Mouse (Mus musculus) CH12.LX (cell line): Measurements from ENCODE around the gene Sec24c. TPM values are rescaled to one million over a fixed set of nuclear protein-coding genes. Genes with fewer than 3 reads are reported as not detected.

Experiments
- DNase-seq: peaks from one replicate; pipeline ENCODE4 v3.0.0-alpha.2; 2013; ENCODE audit errors: extremely low read depth
- H3K27ac ChIP-seq: 2 replicates; pipeline ENCODE4 v1.5.1; 2012; ENCODE audit warnings: low read depth, mild to moderate bottlenecking, control low read depth, moderate library complexity; ENCODE audit not compliant: insufficient read depth
- H3K27me3 ChIP-seq: replicated peaks from 2 replicates; pipeline ENCODE3; 2012; ENCODE audit warnings: inconsistent platforms
- H3K36me3 ChIP-seq, 2 experiments: replicated peaks in 1 of 2; 2 replicates each; pipeline versions ENCODE3 to v1.6.1; 2012; ENCODE audit warnings: inconsistent platforms in 1 of 2, low read length in 1 of 2, mild to moderate bottlenecking in 1 of 2, mixed read lengths in 1 of 2, moderate library complexity in 1 of 2; ENCODE audit not compliant: control insufficient read depth in 1 of 2, insufficient read depth in 1 of 2
- H3K4me1 ChIP-seq, 2 experiments: 2 replicates each; pipeline ENCODE4 v1.6.1; 2012; ENCODE audit warnings: inconsistent platforms in 1 of 2, moderate library complexity in 1 of 2; ENCODE audit not compliant: insufficient read depth in 2 of 2, control insufficient read depth in 1 of 2
- H3K4me2 ChIP-seq: 2 replicates; pipeline ENCODE4 v1.6.1; 2012; ENCODE audit warnings: low read depth, mild to moderate bottlenecking, control low read depth; ENCODE audit not compliant: poor library complexity, insufficient read depth, severe bottlenecking
- H3K4me3 ChIP-seq, 3 experiments: fragments of 150-350 bp in 1 of 3; sonication (generic) in 1 of 3; replicated peaks in 1 of 3; 2 replicates each; pipeline versions ENCODE3 to v1.5.1; 2011 to 2012; ENCODE audit warnings: low read depth in 2 of 3, low read length in 2 of 3, mild to moderate bottlenecking in 2 of 3, moderate library complexity in 2 of 3, control low read depth in 1 of 3, improper control_type of control experiment in 1 of 3, inconsistent platforms in 1 of 3, mixed read lengths in 1 of 3; ENCODE audit not compliant: poor library complexity in 1 of 3
- H3K79me2 ChIP-seq: replicated peaks from 2 replicates; pipeline ENCODE4 v1.6.1; 2012; ENCODE audit warnings: mild to moderate bottlenecking, moderate library complexity; ENCODE audit not compliant: control insufficient read depth, poor library complexity, insufficient read depth, severe bottlenecking; ENCODE audit errors: extremely low read depth
- H3K9ac ChIP-seq: 2 replicates; pipeline ENCODE4 v1.6.1; 2012; ENCODE audit warnings: low read depth, mild to moderate bottlenecking, control low read depth, moderate library complexity; ENCODE audit not compliant: insufficient read depth
- H3K9me3 ChIP-seq: replicated peaks from 2 replicates; pipeline ENCODE3; 2012; ENCODE audit warnings: low read length, inconsistent platforms, mixed read lengths
- BHLHE40 ChIP-seq: IDR thresholded peaks from 2 replicates; pipeline ENCODE4 v1.6.1; 2011; ENCODE audit warnings: mild to moderate bottlenecking, low read depth, low read length, improper control_type of control experiment
- EP300 ChIP-seq: IDR thresholded peaks from 2 replicates; pipeline ENCODE4 v1.6.1; 2011; ENCODE audit warnings: low read length, improper control_type of control experiment
- GABPA ChIP-seq: IDR thresholded peaks from 2 replicates; pipeline ENCODE4 v1.6.1; 2012; ENCODE audit warnings: low read depth, low read length, improper control_type of control experiment, inconsistent platforms; ENCODE audit not compliant: insufficient replicate concordance
- JUN ChIP-seq: IDR thresholded peaks from 2 replicates; pipeline ENCODE4 v1.6.1; 2011; ENCODE audit warnings: low read depth, mild to moderate bottlenecking, low read length, improper control_type of control experiment, moderate library complexity; ENCODE audit not compliant: insufficient read depth
- KAT2A ChIP-seq: IDR thresholded peaks from 2 replicates; pipeline ENCODE4 v1.6.1; 2012; ENCODE audit warnings: low read length, improper control_type of control experiment, inconsistent platforms; ENCODE audit not compliant: insufficient replicate concordance
- MAFK ChIP-seq: IDR thresholded peaks from 2 replicates; pipeline ENCODE4 v1.6.1; 2011; ENCODE audit warnings: low read length, improper control_type of control experiment; ENCODE audit not compliant: insufficient replicate concordance
- MAX ChIP-seq: IDR thresholded peaks from 2 replicates; pipeline ENCODE4 v1.6.1; 2011; ENCODE audit warnings: low read length, improper control_type of control experiment
- MAZ ChIP-seq: IDR thresholded peaks from 2 replicates; pipeline ENCODE4 v1.6.1; 2012; ENCODE audit warnings: low read depth, mild to moderate bottlenecking, inconsistent platforms, low read length, improper control_type of control experiment, moderate library complexity
- MEF2A ChIP-seq: IDR thresholded peaks from 2 replicates; pipeline ENCODE4 v1.6.1; 2014; ENCODE audit warnings: low read depth, mild to moderate bottlenecking, inconsistent platforms, low read length, improper control_type of control experiment, borderline replicate concordance
- MXI1 ChIP-seq: IDR thresholded peaks from 2 replicates; pipeline ENCODE4 v1.6.1; 2011; ENCODE audit warnings: mild to moderate bottlenecking, low read depth, low read length, improper control_type of control experiment
- MYC ChIP-seq: IDR thresholded peaks from 2 replicates; pipeline ENCODE4 v1.6.1; 2011; ENCODE audit warnings: low read depth, mild to moderate bottlenecking, improper control_type of control experiment, low read length
- RAD21 ChIP-seq: IDR thresholded peaks from 2 replicates; pipeline ENCODE4 v1.6.1; 2011; ENCODE audit warnings: low read depth, mild to moderate bottlenecking, low read length, improper control_type of control experiment, moderate library complexity
- SIN3A ChIP-seq: IDR thresholded peaks from 2 replicates; pipeline ENCODE4 v1.6.1; 2012; ENCODE audit warnings: low read length, improper control_type of control experiment, inconsistent platforms
- SMC3 ChIP-seq: IDR thresholded peaks from 2 replicates; pipeline ENCODE4 v1.6.1; 2011; ENCODE audit warnings: low read depth, low read length, improper control_type of control experiment
- TBP ChIP-seq: conservative IDR thresholded peaks from 2 replicates; pipeline ENCODE4 v1.6.1; 2011; ENCODE audit warnings: low read depth, low read length, improper control_type of control experiment
- TCF12 ChIP-seq: IDR thresholded peaks from 2 replicates; pipeline ENCODE4 v1.6.1; 2014; ENCODE audit warnings: low read depth, mild to moderate bottlenecking, inconsistent platforms, low read length, improper control_type of control experiment
- ZC3H11A ChIP-seq: IDR thresholded peaks from 2 replicates; pipeline ENCODE4 v1.6.1; 2012; ENCODE audit warnings: low read depth, mild to moderate bottlenecking, inconsistent platforms, low read length, improper control_type of control experiment
- ZKSCAN1 ChIP-seq: IDR thresholded peaks from 2 replicates; pipeline ENCODE4 v1.6.1; 2012; ENCODE audit warnings: low read depth, inconsistent platforms, low read length, improper control_type of control experiment, borderline replicate concordance
- ZMIZ1 ChIP-seq: IDR thresholded peaks from 2 replicates; pipeline ENCODE4 v1.6.1; 2012; ENCODE audit warnings: low read depth, mild to moderate bottlenecking, inconsistent platforms, low read length, improper control_type of control experiment
- ZNF384 ChIP-seq: IDR thresholded peaks from 2 replicates; pipeline ENCODE4 v1.6.1; 2012; ENCODE audit warnings: low read depth, low read length, improper control_type of control experiment, inconsistent platforms
- dilution Hi-C: fragments of 300-500 bp; cut with MboI; formaldehyde crosslinking; loops from 2 replicates; pipeline ENCODE4 v1.14.3; 2020; ENCODE audit warnings: low sequenced_read_pairs; ENCODE audit not compliant: extremely low pct_unique_long_range_greater_than_20kb, extremely low pct_ligation_motif_present
- in situ Hi-C: fragments of 300-500 bp; cut with MboI; formaldehyde crosslinking; loops from 3 replicates; pipeline ENCODE4 v1.14.3; 2019; ENCODE audit warnings: low sequenced_read_pairs, low pct_ligation_motif_present, low pct_unique_long_range_greater_than_20kb, mixed read lengths
- polyA plus RNA-seq: library from polyadenylated mRNA; unstranded; fragments of >175 nt; gene quantifications from 2 replicates; pipeline ENCODE4 v1.2.1, GENCODE M21; 2012; ENCODE audit warnings: low read depth; ENCODE audit not compliant: insufficient read length
- total RNA-seq, 2 experiments: library from RNA; depleted of rRNA; stranded (reverse); fragments of 300-350 nt in 1 of 2; fragments of >200 nt in 1 of 2; gene quantifications; 2 replicates each; pipeline ENCODE4 v1.2.3; 2012 to 2014

Gene Sec24c
- total and polyA plus RNA-seq, 3 experiments, result 51.2 to 122 (median 95.9) TPM

GRCm38 (mm10) chr14:20718443-20718842 is 44.3 kb downstream of the Sec24c start:
- DNase-seq, result no peak

DNA sequence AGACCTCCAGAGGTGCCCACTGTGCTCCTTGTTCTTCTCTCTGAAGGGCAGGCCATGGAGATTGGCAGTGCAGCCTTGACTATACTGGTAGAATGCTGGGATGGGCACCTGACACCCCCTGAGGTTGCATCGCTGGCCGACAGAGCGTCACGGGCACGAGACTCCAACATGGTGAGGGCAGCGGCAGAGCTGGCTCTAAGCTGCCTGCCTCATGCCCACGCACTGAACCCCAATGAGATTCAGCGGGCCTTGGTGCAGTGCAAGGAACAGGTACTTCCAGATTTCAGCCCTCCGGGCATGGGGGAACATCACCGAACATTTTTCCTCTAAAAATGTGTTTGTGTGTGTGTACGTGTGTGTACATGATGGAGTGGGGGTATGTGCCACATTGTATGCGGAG is 45.7 kb downstream of the Sec24c start:
- dilution Hi-C loops, result no loop called here
- no peaks in the 10 kb centered on the region for H3K79me2 ChIP-seq
- DNase-seq, result no peak
- TF ChIP-seq ZC3H11A (no peak), BHLHE40 (no peak), EP300 (no peak), GABPA (no peak), TCF12 (no peak), SMC3 (no peak), ZMIZ1 (no peak), MAX (no peak), ZKSCAN1 (no peak), MXI1 (no peak), ZNF384 (no peak), MEF2A (no peak), MYC (no peak), KAT2A (no peak), MAFK (no peak), MAZ (no peak), JUN (no peak)
- TF ChIP-seq, all 38 proteins: peak for 0
- no peak overlapping the region for H3K27ac ChIP-seq
- in situ Hi-C loops, result no loop called here
- no peaks in the 10 kb centered on the region for H3K27me3 ChIP-seq
- H3K4me3 ChIP-seq, result no peak overlapping the region
- H3K9me3 ChIP-seq, result no peaks in the 10 kb centered on the region
- no peak overlapping the region for H3K9ac ChIP-seq
- H3K4me1 ChIP-seq, result no peaks in the 10 kb centered on the region
- H3K4me2 ChIP-seq, result no peak overlapping the region
- H3K36me3 ChIP-seq, result peaks cover 89 to 99% of the 10 kb centered on the region in 2 experiments

More at GRCm38 (mm10) chr14:20718443-20718842, 44.3 kb downstream of the Sec24c start:
- Histone ChIP-seq H3K9me3 (no peaks in the 10 kb centered on the region), H3K36me3 (peaks cover 92 to 99% of the 10 kb centered on the region in 2 experiments), H3K79me2 (no peaks in the 10 kb centered on the region), H3K4me2 (no peak overlapping the region), H3K9ac (no peak overlapping the region), H3K4me3 (no peak overlapping the region), H3K27ac (no peak overlapping the region), H3K27me3 (no peaks in the 10 kb centered on the region), H3K4me1 (no peaks in the 10 kb centered on the region)
- dilution Hi-C loops, result no loop called here
- TF ChIP-seq TCF12 (no peak), ZKSCAN1 (no peak), RAD21 (no peak), TBP (no peak), SIN3A (no peak), ZNF384 (no peak)
- in situ Hi-C loops, result no loop called here
